Mouse (Mus musculus) WW6 (cell line): ENCODE data around the gene Sema3e.

Experiments
- DNase-seq: peaks from one replicate; pipeline ENCODE4 v3.0.0-alpha.2; 2013; ENCODE audit warnings: low read depth, low spot score

Sema3e gene

GRCm38 (mm10) chr5:14206794-14207193, 181.7 kb downstream of the Sema3e start:
- DNase-seq, result no peak

GRCm38 (mm10) chr5:14209962-14210361, 184.9 kb downstream of the Sema3e start:
- no peak for DNase-seq

DNA sequence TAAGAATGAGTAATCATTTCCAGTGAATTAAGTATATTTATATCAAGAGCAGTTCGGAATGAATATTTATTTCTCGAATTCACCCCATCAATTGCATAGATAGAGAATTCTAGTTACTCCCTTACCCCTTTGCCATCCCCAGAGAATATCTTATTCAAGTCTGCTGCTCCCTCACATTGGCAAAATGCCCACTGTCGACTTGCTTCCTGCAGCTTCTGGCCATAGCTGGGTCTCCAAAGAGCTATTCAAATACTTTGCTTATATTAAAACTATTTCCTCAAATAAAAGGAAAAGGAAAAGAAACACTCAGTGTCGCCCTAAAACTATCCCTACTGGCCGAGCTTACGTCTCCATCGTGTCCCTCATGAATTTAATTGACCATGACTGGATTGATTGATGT, 191.1 kb downstream of the Sema3e start:
- DNase-seq, result no peak

- no peak for DNase-seq
Observed at GRCm38 (mm10) chr5:14218677-14219076, 193.6 kb downstream of the Sema3e start.

DNA sequence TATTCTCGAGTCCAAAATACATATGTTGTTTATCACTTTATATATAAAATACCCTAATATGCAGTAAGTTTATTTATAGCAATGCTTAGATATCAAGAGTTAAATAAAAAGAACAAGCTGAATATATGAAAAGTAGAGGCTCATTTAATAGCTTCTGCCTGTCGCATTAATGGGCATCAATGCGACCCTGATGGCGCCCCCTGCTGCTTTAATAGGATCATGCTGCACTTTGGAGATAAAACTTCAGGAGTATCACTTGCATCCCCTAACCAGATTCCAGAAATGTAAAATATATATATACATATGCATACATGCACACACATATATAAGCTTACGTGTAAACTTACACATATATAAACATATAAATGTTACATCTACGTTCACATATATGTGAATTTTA, 199.4 kb downstream of the Sema3e start:
- DNase-seq, result no peak

- DNase-seq, result no peak
Observed at GRCm38 (mm10) chr5:14231027-14231426, 206.0 kb downstream of the Sema3e start.

DNA sequence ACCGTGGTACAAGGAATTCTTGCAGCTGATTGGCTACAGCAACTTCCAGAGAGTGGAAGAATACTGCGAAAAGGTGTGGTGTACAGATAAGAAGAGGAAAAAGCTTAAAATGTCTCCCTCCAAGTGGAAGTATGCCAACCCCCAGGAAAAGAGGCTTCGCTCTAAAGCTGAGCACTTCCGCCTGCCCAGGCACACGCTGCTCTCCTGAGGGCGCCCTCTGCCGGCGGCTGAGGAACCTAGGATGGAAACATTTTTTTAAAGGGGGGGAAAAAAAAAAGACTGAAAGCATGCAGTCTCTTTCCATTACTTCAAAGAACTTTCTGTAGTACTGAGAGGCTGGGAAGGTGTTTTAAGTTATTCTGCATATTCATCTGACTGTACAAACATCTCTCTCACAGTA, 227.5 kb downstream of the Sema3e start:
- peak; percentile 24 for DNase-seq

DNA sequence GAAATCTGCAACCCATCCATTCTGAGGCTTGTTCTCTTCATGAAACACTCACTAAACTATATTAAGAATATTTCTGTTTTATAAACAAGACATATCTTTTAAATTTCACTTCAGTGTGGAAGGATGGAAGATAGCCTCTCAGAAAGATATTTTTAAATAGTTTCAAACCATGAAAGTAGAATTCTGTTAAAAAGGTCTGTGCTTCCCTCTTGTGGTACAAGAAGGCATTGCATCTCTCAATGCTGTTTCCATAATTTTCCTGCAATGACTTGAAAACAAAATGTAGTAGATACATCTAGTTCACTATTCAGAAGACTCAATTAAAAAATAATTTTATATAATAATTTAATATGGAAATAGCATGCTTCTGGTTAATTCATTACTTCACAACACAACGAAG, 228.3 kb downstream of the Sema3e start:
- DNase-seq, result peak; percentile 11

DNA sequence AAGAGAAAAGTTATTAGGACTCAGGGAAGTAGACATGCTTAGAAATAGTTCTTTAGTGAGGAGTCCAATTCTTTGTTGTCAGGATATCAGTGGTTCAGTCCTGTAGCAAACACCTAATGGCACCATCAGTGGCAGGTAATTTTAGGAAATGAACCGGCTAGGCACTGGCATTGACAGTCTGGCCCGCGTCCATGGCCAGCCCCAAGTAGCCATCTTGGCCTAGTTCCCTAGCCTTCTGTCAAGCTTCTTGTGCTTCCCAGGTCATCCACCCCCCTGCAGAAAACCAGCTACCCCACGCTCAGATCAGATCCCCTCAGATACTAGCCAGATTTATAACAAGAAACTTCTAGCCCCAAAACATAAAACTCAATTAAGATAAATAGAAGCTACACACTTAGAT, 235.1 kb downstream of the Sema3e start:
- no peak for DNase-seq

- DNase-seq, result no peak
Observed at GRCm38 (mm10) chr5:14267400-14267799, 242.3 kb downstream of the Sema3e start.
